Mouse (Mus musculus): ENCODE results near the gene Fuca2. TPM values are rescaled to one million over a fixed set of nuclear protein-coding genes. Genes with fewer than 3 reads are reported as not detected.

Gene Fuca2
- polyA plus RNA-seq, 1 experiment from 2014 or later: 27.8 TPM

GRCm38 (mm10) chr10:13566393-13566792 lies 67.1 kb downstream of the Fuca2 start:
- 58% methylated on average over 13 of the region's 13 CpGs for whole genome bisulfite sequencing
- no peak overlapping the region for H3K4me2 ChIP-seq

More at GRCm38 (mm10) chr10:13566393-13566792, 67.1 kb downstream of the Fuca2 start:
- H3K36me3 ChIP-seq: peaks cover 19% of the 10 kb centered on the region
- H3K9ac ChIP-seq (replicated peaks): no peak overlapping the region
- H3K27me3 ChIP-seq: peaks cover 26% of the 10 kb centered on the region; the same call in 1 of the 2 replicates
- ATAC-seq (ENCODE audit: insufficient number of reproducible peaks, insufficient read depth, low FRiP score, low TSS enrichment, low read depth): no peak
- peaks cover 25% of the 10 kb centered on the region for H3K4me1 ChIP-seq (replicated peaks)
- no peak overlapping the region for H3K4me3 ChIP-seq (replicated peaks)
- no peak overlapping the region for H3K27ac ChIP-seq
- no peaks in the 10 kb centered on the region for H3K9me3 ChIP-seq

Other genes with a start within 250 kb of the Fuca2 start
- 21.7 and 23.5 TPM in 2 replicates for gene Phactr2, start 25.1 kb upstream of the Fuca2 start, polyA plus RNA-seq (2016; fragmentation: Nextera tagmentation; extraction: Ambion mirVana)
- gene Adat2, start 53.4 kb downstream of the Fuca2 start, polyA plus RNA-seq (2016; fragmentation: Nextera tagmentation; extraction: Ambion mirVana): 3.8 and 5.4 TPM in 2 replicates
- gene Pex3, start 53.6 kb downstream of the Fuca2 start, polyA plus RNA-seq (2016; fragmentation: Nextera tagmentation; extraction: Ambion mirVana): 20.3 and 23.4 TPM in 2 replicates